Mouse (Mus musculus): ENCODE results near the gene Hoxc11. TPM values are rescaled to one million over a fixed set of nuclear protein-coding genes. Genes with fewer than 3 reads are reported as not detected.

The Hoxc11 gene
- polyA plus RNA-seq (2012; rRNA removed) (not detected in 2 replicates), polyA plus RNA-seq (2014; fragmentation: Nextera tagmentation; extraction: Ambion mirVana) (not detected in 2 replicates)

DNA sequence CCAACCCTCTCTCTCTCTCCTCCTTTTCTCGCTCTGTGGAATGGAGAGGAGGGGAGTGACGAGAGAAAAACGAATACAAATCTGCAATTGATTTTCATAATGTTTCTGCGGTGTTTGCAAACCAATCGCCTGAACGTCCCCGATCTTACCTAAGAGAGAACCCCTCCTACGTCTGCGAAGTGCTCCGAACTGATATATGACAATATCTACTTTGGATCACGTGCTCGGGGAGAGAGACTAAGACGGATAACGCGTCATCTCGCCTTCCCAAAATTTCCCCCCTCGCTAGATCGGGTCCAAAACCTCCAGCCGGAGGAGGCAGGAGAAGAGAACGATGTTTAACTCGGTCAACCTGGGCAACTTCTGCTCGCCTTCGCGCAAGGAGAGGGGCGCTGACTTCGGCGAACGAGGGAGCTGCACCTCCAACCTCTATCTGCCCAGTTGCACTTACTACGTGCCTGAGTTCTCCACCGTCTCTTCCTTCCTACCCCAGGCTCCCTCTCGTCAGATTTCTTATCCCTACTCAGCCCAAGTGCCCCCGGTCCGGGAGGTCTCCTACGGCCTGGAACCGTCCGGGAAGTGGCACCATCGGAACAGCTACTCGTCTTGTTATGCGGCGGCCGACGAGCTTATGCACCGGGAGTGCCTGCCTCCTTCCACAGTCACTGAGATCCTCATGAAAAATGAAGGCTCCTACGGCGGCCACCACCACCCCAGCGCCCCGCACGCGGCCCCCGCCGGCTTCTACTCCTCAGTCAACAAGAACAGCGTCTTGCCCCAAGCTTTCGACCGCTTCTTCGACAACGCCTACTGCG is at the start of gene Hoxc11:
Hoxc11 (plus strand) TSS at position 236 of the 815 bp plus-strand sequence.
- ATAC-seq (ENCODE audit: insufficient read depth) (no peak), DNase-seq (ENCODE audit: low read depth in 3 of 3, low spot score in 3 of 3) (no peak)
- no peak within 1 kb of the TSS for H3K4me2 ChIP-seq (ENCODE audit: low read depth)
- no peaks in the 10 kb centered on the region for H3K36me3 ChIP-seq (replicated peaks; ENCODE audit: control insufficient read depth, insufficient read depth, low read depth)
- no peak within 1 kb of the TSS for H3K4me3 ChIP-seq (ENCODE audit: insufficient read depth in 1 of 2, low read depth in 2 of 2, low read length in 2 of 2)
- H3K9ac ChIP-seq (replicated peaks), result no peak within 1 kb of the TSS
- no peak within 1 kb of the TSS for H3K27ac ChIP-seq
- H3K27me3 ChIP-seq (ENCODE audit: control insufficient read depth, insufficient read depth, low read length), result peaks cover 95% of the 10 kb centered on the region
- no peaks in the 10 kb centered on the region for H3K9me3 ChIP-seq (ENCODE audit: control insufficient read depth, low read length)
- TF ChIP-seq CTCF (IDR thresholded peaks at IDR 0.05; ENCODE audit: low read depth) (no peak), EP300 (IDR thresholded peaks at IDR 0.05; ENCODE audit: low read depth) (no peak)
- 2% methylated on average over 57 of the region's 57 CpGs for WGBS (ENCODE audit: insufficient replicate concordance)
- H3K4me1 ChIP-seq (replicated peaks; ENCODE audit: control insufficient read depth in 2 of 2, insufficient read depth in 2 of 2, low read length in 1 of 2), result no peaks in the 10 kb centered on the region

DNA sequence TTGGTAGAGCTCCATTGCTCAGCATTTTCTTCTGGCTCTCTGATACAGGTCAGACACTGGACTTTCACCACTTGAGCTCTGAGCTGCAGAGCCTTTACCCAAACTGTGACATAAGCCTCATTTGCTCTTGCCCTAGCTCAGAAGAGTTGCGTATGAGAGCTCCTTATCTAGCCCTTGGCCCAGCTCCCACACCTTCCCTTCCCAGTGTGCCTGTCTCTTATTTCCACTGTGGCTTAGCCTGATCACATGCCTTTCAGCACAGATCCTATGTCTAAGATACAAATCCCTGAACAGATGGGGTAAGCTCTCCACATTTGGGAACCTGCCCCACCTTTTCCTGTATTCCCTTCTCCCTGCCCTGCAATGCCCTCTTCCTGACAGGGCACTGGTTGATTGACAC is 49.3 kb upstream of the Hoxc11 start:
- Histone ChIP-seq H3K4me1 (replicated peaks; ENCODE audit: control insufficient read depth in 2 of 2, insufficient read depth in 2 of 2, low read length in 1 of 2) (no peaks in the 10 kb centered on the region), H3K27ac (no peak overlapping the region), H3K4me2 (ENCODE audit: low read depth) (no peak overlapping the region), H3K4me3 (ENCODE audit: insufficient read depth in 1 of 2, low read depth in 2 of 2, low read length in 2 of 2) (no peak overlapping the region), H3K36me3 (replicated peaks; ENCODE audit: control insufficient read depth, insufficient read depth, low read depth) (no peaks in the 10 kb centered on the region), H3K9ac (replicated peaks) (no peak overlapping the region), H3K27me3 (ENCODE audit: control insufficient read depth, insufficient read depth, low read length) (peaks cover 29% of the 10 kb centered on the region), H3K9me3 (ENCODE audit: control insufficient read depth, low read length) (no peaks in the 10 kb centered on the region)
- ATAC-seq (ENCODE audit: insufficient read depth), result no peak
- DNase-seq (ENCODE audit: low read depth in 3 of 3, low spot score in 3 of 3), result no peak
- WGBS (ENCODE audit: insufficient replicate concordance), result 31% methylated on average over 1 of the region's 1 CpGs
- no peak for TF ChIP-seq CTCF (IDR thresholded peaks at IDR 0.05; ENCODE audit: low read depth)
- no peak for TF ChIP-seq EP300 (IDR thresholded peaks at IDR 0.05; ENCODE audit: low read depth)

DNA sequence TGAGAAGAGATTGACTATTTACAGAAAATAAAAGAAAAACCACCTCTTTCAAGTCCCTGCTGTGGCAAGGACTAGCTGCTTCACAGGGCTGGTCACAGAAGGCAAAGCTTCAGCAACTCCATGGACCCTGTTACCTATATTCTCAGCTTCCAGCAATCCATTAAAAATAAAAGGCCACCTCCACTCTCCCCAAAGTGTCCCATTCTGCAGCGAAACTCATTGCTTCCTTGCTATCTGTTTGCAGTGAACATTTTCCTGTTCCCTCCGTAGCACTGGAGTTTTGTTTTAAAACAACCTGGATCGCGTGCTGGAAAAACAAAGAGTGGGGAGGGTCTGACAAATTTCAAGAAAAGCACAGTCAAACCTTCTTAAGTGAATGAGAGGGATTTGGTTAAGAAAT is 44.7 kb upstream of the Hoxc11 start:
- peaks cover 66% of the 10 kb centered on the region for H3K27me3 ChIP-seq (ENCODE audit: control insufficient read depth, insufficient read depth, low read length)
- DNase-seq (ENCODE audit: low read depth in 3 of 3, low spot score in 3 of 3) (no peak), ATAC-seq (ENCODE audit: insufficient read depth) (no peak)
- H3K4me3 ChIP-seq (ENCODE audit: insufficient read depth in 1 of 2, low read depth in 2 of 2, low read length in 2 of 2), result no peak overlapping the region
- no peak for TF ChIP-seq EP300 (IDR thresholded peaks at IDR 0.05; ENCODE audit: low read depth)
- TF ChIP-seq CTCF (IDR thresholded peaks at IDR 0.05; ENCODE audit: low read depth), result no peak
- H3K4me1 ChIP-seq (replicated peaks; ENCODE audit: control insufficient read depth in 2 of 2, insufficient read depth in 2 of 2, low read length in 1 of 2), result no peaks in the 10 kb centered on the region
- WGBS (ENCODE audit: insufficient replicate concordance), result 4% methylated on average over 4 of the region's 4 CpGs
- no peak overlapping the region for H3K4me2 ChIP-seq (ENCODE audit: low read depth)
- no peaks in the 10 kb centered on the region for H3K9me3 ChIP-seq (ENCODE audit: control insufficient read depth, low read length)
- H3K9ac ChIP-seq (replicated peaks), result no peak overlapping the region
- H3K36me3 ChIP-seq (replicated peaks; ENCODE audit: control insufficient read depth, insufficient read depth, low read depth), result no peaks in the 10 kb centered on the region
- no peak overlapping the region for H3K27ac ChIP-seq

DNA sequence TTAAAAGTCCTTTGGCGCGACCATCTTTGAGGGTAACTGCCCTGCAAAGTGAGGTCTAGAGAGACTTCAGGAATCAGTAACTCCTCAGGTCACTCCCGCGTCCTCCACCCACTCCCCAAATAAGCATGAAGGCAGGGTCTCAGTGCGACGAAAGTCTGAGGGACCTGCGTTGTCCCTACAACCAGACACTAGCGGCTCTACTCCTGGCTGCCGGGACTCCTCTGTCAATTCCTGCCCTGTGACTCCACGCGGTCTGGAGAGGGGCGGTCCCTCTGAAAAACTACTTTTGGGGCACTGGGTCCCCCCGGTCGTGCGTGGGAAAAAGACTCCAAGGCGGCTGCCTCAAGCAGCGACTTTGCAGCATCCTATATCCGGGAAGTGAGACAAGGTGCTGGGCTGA is 44.2 kb upstream of the Hoxc11 start:
- H3K27ac ChIP-seq, result no peak overlapping the region
- no peaks in the 10 kb centered on the region for H3K4me1 ChIP-seq (replicated peaks; ENCODE audit: control insufficient read depth in 2 of 2, insufficient read depth in 2 of 2, low read length in 1 of 2)
- H3K9me3 ChIP-seq (ENCODE audit: control insufficient read depth, low read length), result no peaks in the 10 kb centered on the region
- under 1% methylated on average over 18 of the region's 18 CpGs for WGBS (ENCODE audit: insufficient replicate concordance)
- TF ChIP-seq EP300 (IDR thresholded peaks at IDR 0.05; ENCODE audit: low read depth), result no peak
- TF ChIP-seq CTCF (IDR thresholded peaks at IDR 0.05; ENCODE audit: low read depth), result no peak
- H3K4me3 ChIP-seq (ENCODE audit: insufficient read depth in 1 of 2, low read depth in 2 of 2, low read length in 2 of 2), result no peak overlapping the region
- H3K4me2 ChIP-seq (ENCODE audit: low read depth), result no peak overlapping the region
- H3K9ac ChIP-seq (replicated peaks), result no peak overlapping the region
- ATAC-seq (ENCODE audit: insufficient read depth), result no peak
- peaks cover 71% of the 10 kb centered on the region for H3K27me3 ChIP-seq (ENCODE audit: control insufficient read depth, insufficient read depth, low read length)
- H3K36me3 ChIP-seq (replicated peaks; ENCODE audit: control insufficient read depth, insufficient read depth, low read depth), result no peaks in the 10 kb centered on the region
- DNase-seq (ENCODE audit: low read depth in 3 of 3, low spot score in 3 of 3), result no peak

DNA sequence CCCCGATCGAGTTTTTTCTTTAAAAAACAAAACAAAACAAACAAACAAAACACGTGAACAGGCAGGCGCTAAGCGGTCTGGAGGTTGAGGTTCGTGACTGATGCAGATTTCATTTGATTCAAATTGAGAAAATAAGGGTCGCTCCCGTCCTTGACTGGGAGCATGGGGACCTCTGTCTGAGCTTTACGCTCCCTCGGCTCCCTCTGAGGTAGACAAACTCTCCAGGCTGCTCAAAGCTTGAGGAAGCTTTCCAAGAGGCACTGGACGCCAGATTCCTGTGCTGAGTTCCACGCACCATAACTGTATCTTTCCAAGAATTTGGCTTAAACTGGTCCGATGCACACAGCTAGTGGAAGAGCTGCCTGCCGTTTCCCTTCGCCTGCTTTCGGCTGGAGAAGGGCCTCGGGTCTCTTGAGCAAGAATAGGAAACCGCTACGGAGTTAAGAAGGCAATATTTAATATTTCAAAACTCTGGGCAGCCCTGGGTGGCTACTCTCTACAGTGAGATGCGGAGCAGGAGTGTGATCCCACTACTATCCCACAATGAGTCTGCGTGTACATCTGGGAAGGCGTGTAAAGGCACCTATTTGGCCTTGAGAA is 43.6 kb upstream of the Hoxc11 start:
- Histone ChIP-seq H3K27ac (no peak overlapping the region), H3K9me3 (ENCODE audit: control insufficient read depth, low read length) (no peaks in the 10 kb centered on the region), H3K4me2 (ENCODE audit: low read depth) (no peak overlapping the region), H3K4me3 (ENCODE audit: insufficient read depth in 1 of 2, low read depth in 2 of 2, low read length in 2 of 2) (no peak overlapping the region), H3K9ac (replicated peaks) (no peak overlapping the region), H3K27me3 (ENCODE audit: control insufficient read depth, insufficient read depth, low read length) (peaks cover 74% of the 10 kb centered on the region), H3K4me1 (replicated peaks; ENCODE audit: control insufficient read depth in 2 of 2, insufficient read depth in 2 of 2, low read length in 1 of 2) (no peaks in the 10 kb centered on the region), H3K36me3 (replicated peaks; ENCODE audit: control insufficient read depth, insufficient read depth, low read depth) (no peaks in the 10 kb centered on the region)
- 2% methylated on average over 22 of the region's 22 CpGs for WGBS (ENCODE audit: insufficient replicate concordance)
- TF ChIP-seq EP300 (IDR thresholded peaks at IDR 0.05; ENCODE audit: low read depth), result no peak
- no peak for TF ChIP-seq CTCF (IDR thresholded peaks at IDR 0.05; ENCODE audit: low read depth)
- DNase-seq (ENCODE audit: low read depth in 3 of 3, low spot score in 3 of 3) (no peak), ATAC-seq (ENCODE audit: insufficient read depth) (no peak)
